Mouse (Mus musculus) retina, postnatal 7 days (tissue): ENCODE measurements at regions not wholly inside any gene's neighbourhood (a gene's known extent, or its start where the extent isn't known, plus 50 kb on each side); places are given as distances from the start of the nearest gene placed in this dataset.
"Not testable (repeated sequence)": the region's sequence is repeated elsewhere in the genome, so short reads cannot be mapped to it uniquely, and the experiment has no call there.

Source experiments
- DNase-seq: peaks from one replicate; pipeline ENCODE4 v3.0.0-alpha.2; 2012; ENCODE audit warnings: low read depth, low spot score

DNA sequence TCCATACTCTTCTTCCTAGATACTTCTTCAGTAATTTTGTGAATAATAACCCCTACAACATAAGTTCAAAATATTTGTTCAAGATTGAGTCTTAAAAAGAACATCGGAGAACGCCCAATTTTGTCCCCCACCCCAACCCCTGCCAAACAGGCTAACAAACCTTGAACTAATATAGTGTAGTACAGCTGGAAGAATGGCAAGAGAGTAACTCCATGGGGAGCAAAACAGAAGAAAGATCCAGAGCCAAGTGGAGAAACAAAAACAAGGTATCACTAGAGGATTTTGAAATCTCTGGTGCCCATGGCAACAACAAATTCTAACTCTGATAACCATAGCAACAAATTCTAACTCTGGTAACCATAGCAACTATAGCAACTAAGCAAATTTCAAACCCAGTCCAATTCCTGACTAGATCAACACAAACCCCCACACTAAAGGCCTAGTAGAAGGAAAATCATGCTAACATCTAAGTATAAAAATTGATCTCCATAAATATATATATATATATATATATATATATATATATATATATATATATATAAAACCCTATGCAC, 74.2 kb upstream of the Magee2 start:
- no peak for DNase-seq

DNA sequence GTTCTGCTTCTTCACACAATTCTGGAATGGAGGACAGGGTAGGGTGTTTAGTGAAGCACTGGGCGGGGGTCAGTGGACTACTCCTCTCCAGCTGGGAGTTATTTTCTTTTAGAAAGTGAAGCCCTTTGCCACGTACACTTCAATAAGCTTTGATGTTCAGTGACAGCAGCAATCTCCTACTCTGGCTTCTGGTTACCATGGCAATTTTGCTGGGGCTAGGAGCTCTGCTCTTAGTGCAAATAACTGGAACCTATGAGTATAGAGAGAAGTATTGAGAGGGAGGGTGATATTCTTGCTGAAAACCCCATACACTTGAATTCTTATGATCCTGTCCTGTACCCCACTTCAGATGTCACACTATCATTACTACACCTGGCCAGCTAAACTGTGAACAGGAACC, 94.5 kb upstream of the Magee2 start:
- no peak for DNase-seq

DNA sequence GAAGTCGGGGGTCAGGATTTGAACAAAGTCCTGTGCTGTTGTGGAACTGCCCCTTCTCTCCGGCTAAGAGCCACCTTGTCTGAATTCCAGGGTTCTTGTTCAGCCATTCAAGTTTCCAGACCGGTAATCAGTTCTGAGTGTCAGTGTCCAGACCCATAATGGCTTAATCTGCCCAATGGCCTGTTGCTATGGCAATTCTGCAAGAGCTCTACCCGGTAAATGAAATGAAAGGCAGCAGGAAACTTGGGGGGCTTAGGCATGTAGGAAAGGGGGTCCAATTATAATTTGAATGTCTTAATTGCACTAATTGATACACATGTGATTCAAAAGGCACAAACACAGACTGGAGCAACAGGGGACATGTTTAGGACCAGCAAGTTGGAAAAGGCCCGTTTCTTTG, 95.7 kb upstream of the Magee2 start:
- DNase-seq, result not testable (repeated sequence)

DNA sequence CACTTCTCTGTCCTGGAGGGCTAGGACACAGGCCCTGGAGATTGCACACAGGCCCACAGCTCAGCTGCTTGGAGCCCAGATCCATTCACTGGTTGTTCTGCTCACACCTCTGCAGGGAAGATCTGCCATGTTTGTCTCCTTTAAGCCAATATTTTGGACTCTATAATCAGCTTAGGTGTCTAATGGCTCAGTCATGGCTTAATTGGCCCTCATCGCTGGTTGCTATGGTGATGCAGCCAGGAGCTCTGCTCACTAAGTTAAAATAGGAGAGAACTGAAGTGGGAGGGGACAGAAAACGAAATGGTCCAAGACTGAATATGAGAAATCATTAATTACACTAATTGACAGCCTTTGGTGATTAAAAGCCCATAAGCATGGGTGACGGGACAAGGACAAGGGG, 96.3 kb upstream of the Magee2 start:
- not testable (repeated sequence) for DNase-seq

DNA sequence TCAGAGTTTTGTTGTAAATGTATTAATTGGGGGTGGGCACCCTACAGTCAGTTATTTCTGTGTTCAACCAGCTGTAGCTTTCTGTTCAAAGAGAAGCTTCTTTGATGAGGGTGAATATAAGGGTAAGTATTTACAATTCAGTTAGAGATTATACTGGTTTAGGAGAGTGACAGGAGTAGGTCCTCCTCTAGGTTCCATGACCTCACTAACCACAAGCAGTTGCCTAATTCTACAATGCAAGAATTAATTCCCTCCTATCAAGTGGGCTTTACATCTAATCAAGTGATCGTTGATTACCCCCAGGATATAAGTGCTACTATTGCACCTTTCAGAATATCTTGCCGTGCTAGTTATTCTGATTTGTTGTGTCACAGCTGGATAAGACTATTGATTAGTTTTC, 101.1 kb upstream of the Pbdc1 start:
- no peak for DNase-seq

DNA sequence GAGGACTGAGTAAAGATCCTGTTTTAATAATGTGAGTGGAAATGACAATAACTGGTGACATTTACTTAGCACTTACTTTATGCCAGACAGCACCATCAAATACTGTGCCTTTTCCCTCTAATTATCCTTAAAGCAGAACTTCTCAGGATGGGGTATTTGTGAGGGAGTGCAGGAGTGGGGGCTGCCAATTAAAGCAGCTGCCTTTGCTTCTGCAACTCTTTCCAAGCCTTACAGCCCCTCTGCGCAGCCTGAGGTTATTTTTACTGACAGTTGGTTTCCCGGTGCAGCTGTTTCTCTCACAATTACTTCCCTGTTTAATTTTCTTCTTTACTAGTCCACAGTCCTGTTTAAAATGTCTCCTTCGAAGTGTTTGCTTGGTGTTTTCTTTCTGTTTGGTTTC, 76.3 kb upstream of the Pbdc1 start:
- no peak for DNase-seq

DNA sequence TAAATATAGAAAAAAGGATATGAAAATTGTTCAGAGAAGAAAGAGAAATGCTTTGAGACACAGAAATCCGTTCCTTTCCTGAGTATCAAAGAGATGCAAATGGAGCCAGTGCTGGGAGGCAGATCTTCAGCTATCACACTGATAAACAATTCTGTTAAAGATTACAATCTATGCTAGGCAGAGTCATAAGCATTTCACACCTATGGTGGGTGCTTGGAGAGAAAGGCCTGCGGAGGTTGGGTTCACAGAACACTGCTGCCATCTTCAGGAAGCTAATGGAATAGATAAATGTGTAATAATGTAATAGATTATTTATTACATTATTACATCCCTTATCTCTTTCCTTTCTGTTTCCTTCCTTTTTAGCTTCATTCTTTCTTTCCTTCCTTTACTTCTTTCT, 73.1 kb upstream of the Pbdc1 start:
- DNase-seq, result peak; percentile 21
